Mouse (Mus musculus) olfactory bulb, adult 2 months (tissue): Measurements from ENCODE around the gene Fndc5.

ENCODE experiments used
- CTCF ChIP-seq: fragments of 200-500 bp; IDR thresholded peaks from 2 replicates; pipeline ENCODE4 v1.5.1; 2012; ENCODE audit warnings: low read depth, mild to moderate bottlenecking, low read length, moderate library complexity; ENCODE audit not compliant: insufficient read depth
- POLR2A ChIP-seq: fragments of 200-500 bp; IDR thresholded peaks from 2 replicates; pipeline ENCODE4 v1.6.1; 2012; ENCODE audit warnings: mild to moderate bottlenecking, low read depth, low read length, moderate library complexity; ENCODE audit not compliant: insufficient read depth

GRCm38 (mm10) chr4:129142439-129143045, 5.7 kb downstream of the Fndc5 start:
- TF ChIP-seq POLR2A: no peak
- no peak for TF ChIP-seq CTCF
